Mouse (Mus musculus) CH12.LX (cell line): ENCODE measurements at regions not wholly inside any gene's neighbourhood (a gene's known extent, or its start where the extent isn't known, plus 50 kb on each side); places are given as distances from the start of the nearest gene placed in this dataset.

Source experiments
- CHD2 ChIP-seq: IDR thresholded peaks from 2 replicates; pipeline ENCODE4 v1.6.1; 2011; ENCODE audit warnings: low read length, improper control_type of control experiment
- CTCF ChIP-seq, 2 experiments: IDR thresholded peaks in 1 of 2; conservative IDR thresholded peaks in 1 of 2; 2 replicates each; pipeline ENCODE4 v1.5.1; 2011 to 2012; ENCODE audit warnings: low read depth in 2 of 2, low read length in 2 of 2, improper control_type of control experiment in 1 of 2, inconsistent platforms in 1 of 2, mild to moderate bottlenecking in 1 of 2, moderate library complexity in 1 of 2
- EP300 ChIP-seq: IDR thresholded peaks from 2 replicates; pipeline ENCODE4 v1.6.1; 2011; ENCODE audit warnings: low read length, improper control_type of control experiment
- GABPA ChIP-seq: IDR thresholded peaks from 2 replicates; pipeline ENCODE4 v1.6.1; 2012; ENCODE audit warnings: low read depth, low read length, improper control_type of control experiment, inconsistent platforms; ENCODE audit not compliant: insufficient replicate concordance
- JUN ChIP-seq: IDR thresholded peaks from 2 replicates; pipeline ENCODE4 v1.6.1; 2011; ENCODE audit warnings: low read depth, mild to moderate bottlenecking, low read length, improper control_type of control experiment, moderate library complexity; ENCODE audit not compliant: insufficient read depth
- KAT2A ChIP-seq: IDR thresholded peaks from 2 replicates; pipeline ENCODE4 v1.6.1; 2012; ENCODE audit warnings: low read length, improper control_type of control experiment, inconsistent platforms; ENCODE audit not compliant: insufficient replicate concordance
- MAFK ChIP-seq: IDR thresholded peaks from 2 replicates; pipeline ENCODE4 v1.6.1; 2011; ENCODE audit warnings: low read length, improper control_type of control experiment; ENCODE audit not compliant: insufficient replicate concordance
- POLR2A ChIP-seq: IDR thresholded peaks from 2 replicates; pipeline ENCODE4 v1.6.1; 2011; ENCODE audit warnings: low read depth, mild to moderate bottlenecking, improper control_type of control experiment, low read length
- SIN3A ChIP-seq: IDR thresholded peaks from 2 replicates; pipeline ENCODE4 v1.6.1; 2012; ENCODE audit warnings: low read length, improper control_type of control experiment, inconsistent platforms
- UBTF ChIP-seq: IDR thresholded peaks from 2 replicates; pipeline ENCODE4 v1.6.1; 2012; ENCODE audit warnings: low read depth, mild to moderate bottlenecking, inconsistent platforms, low read length, improper control_type of control experiment, moderate library complexity

- no peak for TF ChIP-seq POLR2A
- TF ChIP-seq KAT2A: no peak
- no peak for TF ChIP-seq JUN
- no peak for TF ChIP-seq UBTF
- TF ChIP-seq CHD2: no peak
- TF ChIP-seq EP300: no peak
- TF ChIP-seq CTCF (conservative IDR thresholded peaks at IDR 0.05 in 1 of 2, IDR thresholded peaks at IDR 0.05 in 1 of 2; ENCODE audit: low read depth in 2 of 2, low read length in 2 of 2): no peak
- TF ChIP-seq GABPA: no peak
- TF ChIP-seq MAFK: no peak
- TF ChIP-seq SIN3A: no peak
Measured at GRCm38 (mm10) chr1:193671816-193672254, 301.7 kb upstream of the Camk1g start.
